Mouse (Mus musculus): ENCODE results near the gene Rab34. TPM values are rescaled to one million over a fixed set of nuclear protein-coding genes. Genes with fewer than 3 reads are reported as not detected.

Gene Rab34
- polyA plus RNA-seq, 1 experiment from 2014 or later, result 61.5 TPM

- no peak overlapping the region for H3K27ac ChIP-seq (ENCODE audit: low read depth, low read length)
- no peak overlapping the region for H3K9ac ChIP-seq (replicated peaks; ENCODE audit: low read depth, low read length)
- no peaks in the 10 kb centered on the region for H3K9me3 ChIP-seq (ENCODE audit: control insufficient read depth, low read length)
- H3K27me3 ChIP-seq (ENCODE audit: control insufficient read depth, insufficient read depth, low read length), result no peaks in the 10 kb centered on the region
- ATAC-seq (ENCODE audit: low read depth), result no peak
- 67% methylated on average over 19 of the region's 19 CpGs for WGBS
- H3K4me1 ChIP-seq (ENCODE audit: control insufficient read depth, insufficient read depth, low read length), result peaks cover 6% of the 10 kb centered on the region
- H3K4me2 ChIP-seq (ENCODE audit: low read depth, low read length), result no peak overlapping the region
- no peaks in the 10 kb centered on the region for H3K36me3 ChIP-seq (ENCODE audit: control insufficient read depth, insufficient read depth, low read length)
- H3K4me3 ChIP-seq (ENCODE audit: low read depth, low read length), result no peak overlapping the region
These were observed 19.4 kb upstream of the Rab34 start for GRCm38 (mm10) chr11:78168541-78169468.

DNA sequence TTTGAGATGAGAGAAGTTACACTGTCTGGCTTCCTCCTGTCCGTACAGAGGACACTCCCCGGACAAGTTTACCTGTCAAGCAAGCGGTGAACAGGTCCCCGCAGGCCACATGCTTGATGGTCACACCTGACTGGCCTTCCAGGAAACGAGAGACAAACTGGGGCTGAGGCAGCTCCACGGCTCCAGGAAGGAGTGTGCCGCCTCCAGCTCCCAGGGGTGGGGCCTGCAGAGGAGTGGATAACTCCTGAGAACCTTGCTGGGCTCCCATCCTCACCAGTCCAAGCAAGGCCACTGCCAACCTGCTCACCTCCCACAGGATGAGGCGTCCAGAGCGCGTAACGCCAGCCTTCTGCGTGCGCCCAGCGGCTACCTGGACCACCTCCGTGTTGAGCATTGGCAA lies 17.9 kb upstream of the Rab34 start:
- WGBS, result 94% methylated on average over 15 of the region's 15 CpGs
- H3K27ac ChIP-seq (ENCODE audit: low read depth, low read length), result no peak overlapping the region
- H3K9ac ChIP-seq (replicated peaks; ENCODE audit: low read depth, low read length), result no peak overlapping the region
- H3K4me2 ChIP-seq (ENCODE audit: low read depth, low read length), result no peak overlapping the region
- H3K9me3 ChIP-seq (ENCODE audit: control insufficient read depth, low read length), result no peaks in the 10 kb centered on the region
- H3K36me3 ChIP-seq (ENCODE audit: control insufficient read depth, insufficient read depth, low read length), result no peaks in the 10 kb centered on the region
- H3K27me3 ChIP-seq (ENCODE audit: control insufficient read depth, insufficient read depth, low read length), result no peaks in the 10 kb centered on the region
- no peak for ATAC-seq (ENCODE audit: low read depth)
- H3K4me1 ChIP-seq (ENCODE audit: control insufficient read depth, insufficient read depth, low read length), result peaks cover 6% of the 10 kb centered on the region
- H3K4me3 ChIP-seq (ENCODE audit: low read depth, low read length), result no peak overlapping the region

- Histone ChIP-seq H3K27me3 (ENCODE audit: control insufficient read depth, insufficient read depth, low read length) (no peaks in the 10 kb centered on the region), H3K4me1 (ENCODE audit: control insufficient read depth, insufficient read depth, low read length) (0 out of 2 replicates have a peak, but pooled peaks cover 3% of the 10 kb centered on the region), H3K9me3 (ENCODE audit: control insufficient read depth, low read length) (no peaks in the 10 kb centered on the region), H3K27ac (ENCODE audit: low read depth, low read length) (no peak overlapping the region), H3K36me3 (ENCODE audit: control insufficient read depth, insufficient read depth, low read length) (no peaks in the 10 kb centered on the region), H3K4me3 (ENCODE audit: low read depth, low read length) (no peak overlapping the region), H3K4me2 (ENCODE audit: low read depth, low read length) (no peak overlapping the region), H3K9ac (replicated peaks; ENCODE audit: low read depth, low read length) (no peak overlapping the region)
- WGBS, result 78% methylated on average over 4 of the region's 4 CpGs
- ATAC-seq (ENCODE audit: low read depth), result no peak
These were observed 16.9 kb upstream of the Rab34 start for GRCm38 (mm10) chr11:78171328-78171727.

GRCm38 (mm10) chr11:78172034-78172747 lies 16.0 kb upstream of the Rab34 start:
- Histone ChIP-seq H3K27ac (ENCODE audit: low read depth, low read length) (no peak overlapping the region), H3K4me1 (ENCODE audit: control insufficient read depth, insufficient read depth, low read length) (peaks cover 5% of the 10 kb centered on the region; the same call in 1 of the 2 replicates), H3K9ac (replicated peaks; ENCODE audit: low read depth, low read length) (no peak overlapping the region), H3K9me3 (ENCODE audit: control insufficient read depth, low read length) (no peaks in the 10 kb centered on the region), H3K36me3 (ENCODE audit: control insufficient read depth, insufficient read depth, low read length) (no peaks in the 10 kb centered on the region), H3K4me2 (ENCODE audit: low read depth, low read length) (no peak overlapping the region), H3K4me3 (ENCODE audit: low read depth, low read length) (no peak overlapping the region), H3K27me3 (ENCODE audit: control insufficient read depth, insufficient read depth, low read length) (no peaks in the 10 kb centered on the region)
- ATAC-seq (ENCODE audit: low read depth), result no peak
- WGBS, result 79% methylated on average over 16 of the region's 16 CpGs

- peaks cover 10% of the 10 kb centered on the region; the same call in 1 of the 2 replicates for H3K4me1 ChIP-seq (ENCODE audit: control insufficient read depth, insufficient read depth, low read length)
- no peaks in the 10 kb centered on the region for H3K9me3 ChIP-seq (ENCODE audit: control insufficient read depth, low read length)
- H3K27me3 ChIP-seq (ENCODE audit: control insufficient read depth, insufficient read depth, low read length), result no peaks in the 10 kb centered on the region
- H3K9ac ChIP-seq (replicated peaks; ENCODE audit: low read depth, low read length), result no peak overlapping the region
- WGBS, result 87% methylated on average over 19 of the region's 19 CpGs
- no peak overlapping the region for H3K4me2 ChIP-seq (ENCODE audit: low read depth, low read length)
- no peaks in the 10 kb centered on the region for H3K36me3 ChIP-seq (ENCODE audit: control insufficient read depth, insufficient read depth, low read length)
- H3K4me3 ChIP-seq (ENCODE audit: low read depth, low read length), result no peak overlapping the region
- no peak for ATAC-seq (ENCODE audit: low read depth)
- no peak overlapping the region for H3K27ac ChIP-seq (ENCODE audit: low read depth, low read length)
These were observed 15.4 kb upstream of the Rab34 start for GRCm38 (mm10) chr11:78172748-78173383.

DNA sequence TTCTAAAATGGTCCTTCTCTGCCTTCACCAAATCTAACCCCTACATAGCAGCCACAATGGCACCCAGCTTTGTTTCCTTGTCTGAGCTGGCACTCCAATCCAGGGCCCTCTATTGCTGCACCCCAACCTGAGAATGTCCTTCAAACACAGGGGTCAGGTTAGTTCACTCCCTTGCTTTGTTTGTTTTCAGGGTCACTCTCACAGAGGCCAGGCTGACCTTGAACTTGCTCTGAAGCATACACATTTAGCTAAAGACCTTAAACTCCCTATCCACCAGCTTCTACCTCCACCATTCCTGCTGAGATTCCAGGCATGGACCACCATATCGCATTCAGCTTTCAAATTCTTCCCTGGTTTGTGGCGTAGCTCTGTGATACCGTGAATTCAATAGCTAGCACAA lies 13.7 kb upstream of the Rab34 start:
- Histone ChIP-seq H3K36me3 (ENCODE audit: control insufficient read depth, insufficient read depth, low read length) (peaks cover 4% of the 10 kb centered on the region; the same call in 1 of the 2 replicates), H3K27ac (ENCODE audit: low read depth, low read length) (no peak overlapping the region), H3K9me3 (ENCODE audit: control insufficient read depth, low read length) (no peaks in the 10 kb centered on the region), H3K4me2 (ENCODE audit: low read depth, low read length) (no peak overlapping the region), H3K4me3 (ENCODE audit: low read depth, low read length) (no peak overlapping the region), H3K27me3 (ENCODE audit: control insufficient read depth, insufficient read depth, low read length) (no peaks in the 10 kb centered on the region), H3K9ac (replicated peaks; ENCODE audit: low read depth, low read length) (no peak overlapping the region), H3K4me1 (ENCODE audit: control insufficient read depth, insufficient read depth, low read length) (peaks cover 18% of the 10 kb centered on the region)
- 97% methylated on average over 3 of the region's 3 CpGs for WGBS
- no peak for ATAC-seq (ENCODE audit: low read depth)

DNA sequence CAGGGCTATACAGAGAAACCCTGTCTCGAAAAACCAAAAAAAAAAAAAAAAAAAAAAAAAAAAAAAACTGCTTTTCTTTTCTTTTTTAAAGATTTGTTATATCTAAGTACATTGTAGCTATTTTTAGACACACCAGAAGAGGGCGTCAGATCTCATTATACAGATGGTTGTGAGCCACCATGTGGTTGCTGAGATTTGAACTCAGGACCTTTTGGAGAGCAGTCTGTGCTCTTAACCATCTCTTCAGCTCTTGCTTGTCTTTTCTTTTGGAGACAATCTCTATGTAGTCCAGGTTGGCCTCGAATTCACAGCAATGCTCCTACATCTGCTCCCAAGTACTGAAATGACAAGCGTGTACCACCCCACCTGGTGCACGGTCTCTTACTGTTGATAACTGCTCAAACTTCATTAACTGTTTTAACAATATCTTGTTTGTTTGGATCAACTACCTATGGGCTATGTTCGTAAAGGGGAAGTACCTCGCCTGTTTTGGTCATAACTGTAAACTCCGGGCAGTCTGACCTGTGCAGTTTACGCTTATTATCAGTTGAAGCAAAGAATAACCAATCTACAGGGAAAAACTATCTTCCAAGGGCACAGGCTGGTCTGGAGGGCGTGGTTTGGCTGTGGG lies 12.3 kb upstream of the Rab34 start:
- no peaks in the 10 kb centered on the region for H3K27me3 ChIP-seq (ENCODE audit: control insufficient read depth, insufficient read depth, low read length)
- H3K9me3 ChIP-seq (ENCODE audit: control insufficient read depth, low read length), result no peaks in the 10 kb centered on the region
- H3K36me3 ChIP-seq (ENCODE audit: control insufficient read depth, insufficient read depth, low read length), result peaks cover 17% of the 10 kb centered on the region
- H3K4me2 ChIP-seq (ENCODE audit: low read depth, low read length), result peak overlapping the region; percentile 53
- peaks cover 19% of the 10 kb centered on the region for H3K4me1 ChIP-seq (ENCODE audit: control insufficient read depth, insufficient read depth, low read length)
- 0 out of 2 replicates have a peak overlapping the region, but pooled peaks have one; percentile 48 for H3K27ac ChIP-seq (ENCODE audit: low read depth, low read length)
- H3K4me3 ChIP-seq (ENCODE audit: low read depth, low read length), result peak overlapping the region; percentile 53
- 9% methylated on average over 9 of the region's 10 CpGs for WGBS
- H3K9ac ChIP-seq (replicated peaks; ENCODE audit: low read depth, low read length), result peak overlapping the region; percentile 44; the same call in 1 of the 2 replicates
- no peak for ATAC-seq (ENCODE audit: low read depth)

- Histone ChIP-seq H3K27ac (ENCODE audit: low read depth, low read length) (0 out of 2 replicates have a peak within 1 kb of the TSS, but pooled peaks have one; percentile 48), H3K4me2 (ENCODE audit: low read depth, low read length) (peak within 1 kb of the TSS; percentile 53), H3K27me3 (ENCODE audit: control insufficient read depth, insufficient read depth, low read length) (no peaks in the 10 kb centered on the region), H3K9me3 (ENCODE audit: control insufficient read depth, low read length) (no peaks in the 10 kb centered on the region), H3K9ac (replicated peaks; ENCODE audit: low read depth, low read length) (peak within 1 kb of the TSS; percentile 44; the same call in 1 of the 2 replicates), H3K36me3 (ENCODE audit: control insufficient read depth, insufficient read depth, low read length) (peaks cover 23% of the 10 kb centered on the region), H3K4me3 (ENCODE audit: low read depth, low read length) (peak within 1 kb of the TSS; percentile 53), H3K4me1 (ENCODE audit: control insufficient read depth, insufficient read depth, low read length) (peaks cover 22% of the 10 kb centered on the region)
- WGBS, result 0% methylated on average over 32 of the region's 32 CpGs
- ATAC-seq (ENCODE audit: low read depth), result no peak; the same call in 1 of the 2 replicates
These were observed 11.8 kb upstream of the Rab34 start, which contains the start of the genes Nek8 and Tlcd1 for GRCm38 (mm10) chr11:78176402-78176862. Gene Nek8 (minus strand): TSS chr11:78176675. Gene Tlcd1 (plus strand): TSS chr11:78176711.

Measured in neural tube, embryonic 14.5 days (tissue).